14 mouse cellular contexts compared by ENCODE assay signal in genomic region chr11:51884092-51884491, GRCm38 (mm10). TPM values are rescaled to one million over a fixed set of nuclear protein-coding genes. Genes with fewer than 3 reads are reported as not detected.
DNase-seq lines count a peak whose midpoint lies in the region; ATAC-seq and TF ChIP-seq lines count a peak whose summit lies in the region.
"Had no signal": no experiment of that assay in that cellular context is flagged by ENCODE, and none has a peak within 500 bp of the region (broad histone marks: within the 10 kb centered on the region; RNA-seq: fewer than 3 reads in every experiment).

No protein-coding gene starts in this region.

- peaks cover 24% of the 10 kb centered on the region for H3K4me1 ChIP-seq in heart, postnatal 0 days (ENCODE audit: control insufficient read depth, insufficient read depth)
- peaks cover 3% of the 10 kb centered on the region; the same call in 1 of the 2 replicates for H3K4me1 ChIP-seq in stomach, embryonic 14.5 days (ENCODE audit: control insufficient read depth, insufficient read depth, low read length)
- 0 out of 2 replicates have a peak, but pooled peaks cover 2% of the 10 kb centered on the region for H3K4me1 ChIP-seq in stomach, postnatal 0 days (replicated peaks; ENCODE audit: control insufficient read depth, insufficient read depth)
- H3K4me1 ChIP-seq in limb, embryonic 14.5 days (ENCODE audit: control insufficient read depth, insufficient read depth, low read length), result peaks cover 7% of the 10 kb centered on the region; the same call in 1 of the 2 replicates
- H3K4me1 ChIP-seq: hindbrain, embryonic 15.5 days; midbrain, embryonic 15.5 days had no signal

- TF ChIP-seq POLR2A in limb, embryonic 14.5 days (IDR thresholded peaks at IDR 0.05; ENCODE audit: borderline replicate concordance, extremely low read depth, insufficient read depth, insufficient read length), result no peak

- 0 out of 2 replicates have a peak, but pooled peaks cover 6% of the 10 kb centered on the region for H3K9me3 ChIP-seq in heart, postnatal 0 days (replicated peaks; ENCODE audit: control insufficient read depth, low read length)
- H3K9me3 ChIP-seq in stomach, embryonic 14.5 days (ENCODE audit: control insufficient read depth, low read depth, low read length), result no peaks in the 10 kb centered on the region
- H3K9me3 ChIP-seq in stomach, postnatal 0 days (ENCODE audit: control insufficient read depth, low read length), result no peaks in the 10 kb centered on the region
- no peaks in the 10 kb centered on the region for H3K9me3 ChIP-seq in limb, embryonic 14.5 days (ENCODE audit: control insufficient read depth, low read length)
- H3K9me3 ChIP-seq: forebrain, embryonic 15.5 days; hindbrain, embryonic 15.5 days; midbrain, embryonic 15.5 days had no signal

- no peaks in the 10 kb centered on the region for H3K27me3 ChIP-seq in heart, postnatal 0 days (ENCODE audit: control insufficient read depth, insufficient read depth, low read length)
- no peaks in the 10 kb centered on the region for H3K27me3 ChIP-seq in stomach, embryonic 14.5 days (ENCODE audit: control insufficient read depth, insufficient read depth, low read length)
- H3K27me3 ChIP-seq in stomach, postnatal 0 days (ENCODE audit: control insufficient read depth, insufficient read depth, low read length), result no peaks in the 10 kb centered on the region
- no peaks in the 10 kb centered on the region for H3K27me3 ChIP-seq in limb, embryonic 14.5 days (ENCODE audit: control insufficient read depth, insufficient read depth, low read length)
- H3K27me3 ChIP-seq: forebrain, embryonic 15.5 days; hindbrain, embryonic 15.5 days; midbrain, embryonic 15.5 days had no signal

- no peak overlapping the region for H3K4me3 ChIP-seq in heart, postnatal 0 days (ENCODE audit: low read depth, low read length)
- no peak overlapping the region for H3K4me3 ChIP-seq in stomach, embryonic 14.5 days (ENCODE audit: low read depth, low read length)
- no peak overlapping the region for H3K4me3 ChIP-seq in stomach, postnatal 0 days (ENCODE audit: low read depth, low read length)
- no peak overlapping the region for H3K4me3 ChIP-seq in limb, embryonic 14.5 days (replicated peaks; ENCODE audit: low read length)
- H3K4me3 ChIP-seq: forebrain, embryonic 15.5 days; heart, adult 2 months; hindbrain, embryonic 15.5 days; midbrain, embryonic 15.5 days had no signal

- no peak overlapping the region for H3K9ac ChIP-seq in heart, postnatal 0 days (replicated peaks; ENCODE audit: low read depth, low read length)
- H3K9ac ChIP-seq in stomach, embryonic 14.5 days (replicated peaks; ENCODE audit: low read depth, low read length), result no peak overlapping the region
- H3K9ac ChIP-seq in stomach, postnatal 0 days (ENCODE audit: low read length), result no peak overlapping the region
- no peak overlapping the region for H3K9ac ChIP-seq in limb, embryonic 14.5 days (ENCODE audit: low read depth, low read length, severe bottlenecking)
- H3K9ac ChIP-seq: forebrain, embryonic 15.5 days; hindbrain, embryonic 15.5 days; liver, embryonic 14.5 days; midbrain, embryonic 15.5 days had no signal

- intact Hi-C loops in heart, postnatal 10 days (cut with DNase I), result loop anchor here (5.0 kb wide), 1 partner anchor 53 kb away; no protein-coding TSS in a partner anchor

- TF ChIP-seq CTCF in heart, postnatal 0 days (IDR thresholded peaks at IDR 0.05; ENCODE audit: low read depth), result no peak
- no peak for TF ChIP-seq CTCF in stomach, postnatal 0 days (IDR thresholded peaks at IDR 0.05; ENCODE audit: low read depth)

- H3K27ac ChIP-seq in heart, postnatal 0 days (ENCODE audit: low read depth), result peak overlapping the region; percentile 62
- peak overlapping the region; percentile 39; the same call in 1 of the 2 replicates for H3K27ac ChIP-seq in stomach, embryonic 14.5 days (ENCODE audit: low read length)
- H3K27ac ChIP-seq in stomach, postnatal 0 days (replicated peaks), result no peak overlapping the region; the same call in 1 of the 2 replicates
- 0 out of 2 replicates have a peak overlapping the region, but pooled peaks have one; percentile 11 for H3K27ac ChIP-seq in limb, embryonic 14.5 days (replicated peaks; ENCODE audit: low read depth, low read length)
- H3K27ac ChIP-seq: forebrain, embryonic 15.5 days; heart, adult 2 months; hindbrain, embryonic 15.5 days; liver, embryonic 14.5 days; midbrain, embryonic 15.5 days had no signal

- 38% methylated on average over 1 of the region's 1 CpGs for WGBS in heart, postnatal 0 days
- 26% methylated on average over 1 of the region's 1 CpGs for WGBS in stomach, embryonic 14.5 days
- 16% methylated on average over 1 of the region's 1 CpGs for WGBS in stomach, postnatal 0 days
- WGBS in limb, embryonic 14.5 days, result 48% methylated on average over 1 of the region's 1 CpGs

- no peak for ATAC-seq in heart, postnatal 0 days (ENCODE audit: insufficient read depth, low read depth)
- ATAC-seq in stomach, embryonic 14.5 days (ENCODE audit: insufficient number of reproducible peaks, insufficient read depth, low FRiP score, low read depth), result no peak
- ATAC-seq in stomach, postnatal 0 days (ENCODE audit: low FRiP score, low TSS enrichment), result no peak
- no peak for ATAC-seq in limb, embryonic 14.5 days (ENCODE audit: low FRiP score, low read depth)
- ATAC-seq: forebrain, embryonic 15.5 days; midbrain, embryonic 15.5 days had no signal

- H3K4me2 ChIP-seq in heart, postnatal 0 days (ENCODE audit: low read depth, low read length), result no peak overlapping the region
- no peak overlapping the region for H3K4me2 ChIP-seq in stomach, embryonic 14.5 days (replicated peaks; ENCODE audit: low read depth, low read length)
- H3K4me2 ChIP-seq in stomach, postnatal 0 days (replicated peaks; ENCODE audit: low read depth), result no peak overlapping the region
- H3K4me2 ChIP-seq in limb, embryonic 14.5 days (replicated peaks; ENCODE audit: low read depth, low read length, severe bottlenecking), result no peak overlapping the region
- H3K4me2 ChIP-seq: forebrain, embryonic 15.5 days; hindbrain, embryonic 15.5 days; midbrain, embryonic 15.5 days had no signal

- no peak for TF ChIP-seq EP300 in heart, postnatal 0 days (IDR thresholded peaks at IDR 0.05; ENCODE audit: low read depth)
- TF ChIP-seq EP300 in stomach, postnatal 0 days (optimal IDR thresholded peaks at IDR 0.05), result no peak

- no peak for DNase-seq in heart, postnatal 0 days (ENCODE audit: low spot score)
- no peak for DNase-seq in heart, postnatal 10 days
- no peak for DNase-seq in stomach, postnatal 0 days (ENCODE audit: low spot score)
- no peak for DNase-seq in limb, embryonic 14.5 days (ENCODE audit: low spot score)
- peak; percentile 44 for DNase-seq in thymus, postnatal 4 days
- DNase-seq in embryo, embryonic 11 days, result no peak
- DNase-seq: cerebellum, adult 8-10 months; layer of hippocampus, postnatal 36 days had no signal

- H3K36me3 ChIP-seq in heart, postnatal 0 days (replicated peaks; ENCODE audit: control insufficient read depth, insufficient read depth, low read length), result no peaks in the 10 kb centered on the region
- H3K36me3 ChIP-seq in stomach, embryonic 14.5 days (ENCODE audit: control insufficient read depth, insufficient read depth, low read length), result no peaks in the 10 kb centered on the region
- H3K36me3 ChIP-seq in stomach, postnatal 0 days (ENCODE audit: control insufficient read depth, insufficient read depth, low read length), result no peaks in the 10 kb centered on the region
- H3K36me3 ChIP-seq in limb, embryonic 14.5 days (ENCODE audit: control insufficient read depth, insufficient read depth, low read length), result no peaks in the 10 kb centered on the region
- H3K36me3 ChIP-seq: forebrain, embryonic 15.5 days; hindbrain, embryonic 15.5 days; midbrain, embryonic 15.5 days had no signal

RNA-seq across cellular contexts. Expression of gene Jade2, which starts 26.6 kb away (rescaled TPM):
- total RNA-seq in heart, postnatal 0 days (2014; rRNA removed; ENCODE audit: low replicate concordance), result 1.9 and 2.3 TPM in 2 replicates
- 0.60 and 0.72 TPM in 2 replicates for polyA plus RNA-seq in heart, postnatal 0 days (2015; fragmentation: Nextera tagmentation; extraction: Ambion mirVana)
- 1 to 10 TPM; 3.5 to 6.6 TPM for total RNA-seq in heart, postnatal 10 days (2021)
- polyA plus RNA-seq in stomach, embryonic 14.5 days (2014; fragmentation: Nextera tagmentation; extraction: Ambion mirVana), result 1.5 and 1.8 TPM in 2 replicates
- polyA plus RNA-seq in stomach, postnatal 0 days (2015; fragmentation: Nextera tagmentation; extraction: Ambion mirVana), result 1.2 and 1.3 TPM in 2 replicates
- 5.2 and 5.7 TPM in 2 replicates for polyA plus RNA-seq in limb, embryonic 14.5 days (2012; rRNA removed)
- 1.7 and 1.8 TPM in 2 replicates for polyA plus RNA-seq in limb, embryonic 14.5 days (2014; fragmentation: Nextera tagmentation; extraction: Ambion mirVana)
